Mouse (Mus musculus): Measurements from ENCODE around the gene Vps18.

GRCm38 (mm10) chr2:119334135-119334534 lies 45.6 kb downstream of the Vps18 start:
- TF ChIP-seq CHD2 (IDR thresholded peaks at IDR 0.05; ENCODE audit: low read depth, low read length) (no peak), ZC3H11A (IDR thresholded peaks at IDR 0.05; ENCODE audit: borderline replicate concordance, low read depth, low read length) (no peak), HCFC1 (IDR thresholded peaks at IDR 0.05; ENCODE audit: borderline replicate concordance, insufficient read depth, low read length) (no peak), MAFK (IDR thresholded peaks at IDR 0.05; ENCODE audit: insufficient read depth, low read depth, low read length) (no peak), ZNF384 (IDR thresholded peaks at IDR 0.05; ENCODE audit: low read depth, low read length) (no peak)
